Mouse (Mus musculus) embryonic facial prominence, embryonic 10.5 days (tissue): Measurements from ENCODE around the gene Ehbp1l1. TPM values are rescaled to one million over a fixed set of nuclear protein-coding genes. Genes with fewer than 3 reads are reported as not detected.

Source experiments
- DNase-seq: peaks from one replicate; pipeline ENCODE4 v3.0.0-alpha.2; 2017; ENCODE audit warnings: low spot score
- H3K27ac ChIP-seq: fragments of 300-500 bp; sonication (generic); replicated peaks from 2 replicates; pipeline ENCODE4 v1.5.1; 2016; ENCODE audit warnings: mild to moderate bottlenecking
- H3K27me3 ChIP-seq: fragments of 300-500 bp; sonication (generic); replicated peaks from 2 replicates; pipeline ENCODE4 v1.6.1; 2016; ENCODE audit warnings: low read depth, mild to moderate bottlenecking; ENCODE audit not compliant: poor library complexity, severe bottlenecking
- H3K36me3 ChIP-seq: fragments of 300-500 bp; sonication (generic); replicated peaks from 2 replicates; pipeline ENCODE4 v1.6.1; 2016; ENCODE audit warnings: mild to moderate bottlenecking, moderate library complexity
- H3K4me1 ChIP-seq: fragments of 300-500 bp; sonication (generic); 2 replicates; pipeline ENCODE4 v1.6.1; 2016
- H3K4me3 ChIP-seq: fragments of 300-500 bp; sonication (generic); 2 replicates; pipeline ENCODE4 v1.5.1; 2016; ENCODE audit warnings: mild to moderate bottlenecking, moderate library complexity
- H3K9me3 ChIP-seq: fragments of 300-500 bp; sonication (generic); 2 replicates; pipeline ENCODE4 v1.6.1; 2016; ENCODE audit warnings: mild to moderate bottlenecking
- WGBS: fragments of 180-500 bp; shearing (Covaris S2); methylation state at CpG from one replicate; pipeline ENCODE4 v1.1.7; 2016; 5-methylcytosine and 5-hydroxymethylcytosine counted together
- polyA plus RNA-seq: library from polyadenylated mRNA; unstranded; fragments of >200 nt; fragmentation: Nextera tagmentation; extraction: Ambion mirVana; gene quantifications from 2 replicates; pipeline ENCODE4 v1.2.1, GENCODE M21; 2016

Ehbp1l1 gene
- polyA plus RNA-seq, 1 experiment from 2014 or later: 7.9 TPM

DNA sequence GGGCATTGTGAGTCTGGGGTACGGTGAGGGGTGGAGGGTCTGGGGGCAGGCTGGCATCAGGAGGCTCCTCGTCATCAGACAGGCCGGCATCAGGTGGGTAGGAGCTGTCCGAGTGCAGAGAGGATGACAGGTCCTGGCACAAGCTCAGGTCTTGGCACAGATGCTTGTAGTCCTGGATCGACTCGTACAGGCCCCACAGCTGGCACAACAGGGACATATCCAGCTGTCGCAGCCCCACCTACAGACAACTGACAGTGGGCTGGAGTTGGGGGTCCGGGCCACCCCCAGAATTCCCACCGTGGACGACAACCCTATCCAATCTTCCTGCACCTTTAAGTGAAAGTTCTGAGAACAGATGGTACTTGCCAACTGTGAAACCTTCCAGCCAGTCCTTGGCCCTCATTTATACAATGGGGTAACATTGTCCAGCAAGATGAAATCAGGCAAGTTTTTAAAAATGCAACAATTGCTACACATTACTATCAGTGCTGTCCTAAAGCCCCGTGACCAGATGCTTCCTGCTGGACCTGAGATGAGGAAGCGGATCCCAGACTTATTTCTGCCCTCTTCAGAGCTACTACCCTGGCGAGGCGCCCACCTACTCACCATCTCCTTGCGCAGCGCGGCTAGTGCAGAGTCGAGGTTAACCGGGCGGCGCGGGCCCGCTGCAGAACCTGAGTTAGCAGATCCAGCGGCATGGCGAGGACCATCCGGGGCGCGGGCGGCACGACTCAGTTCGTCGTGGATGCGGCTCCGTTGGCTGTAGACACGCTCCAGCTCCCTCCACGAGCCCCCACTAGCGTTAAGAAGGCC, 2.7 kb upstream of the Ehbp1l1 start:
- peaks cover 74% of the 10 kb centered on the region for H3K4me1 ChIP-seq
- peak overlapping the region; percentile 99 for H3K27ac ChIP-seq
- H3K4me3 ChIP-seq: peak overlapping the region; percentile 97
- peaks cover 8% of the 10 kb centered on the region for H3K27me3 ChIP-seq
- no peaks in the 10 kb centered on the region for H3K9me3 ChIP-seq
- WGBS: 11% methylated on average over 37 of the region's 37 CpGs
- H3K36me3 ChIP-seq: peaks cover 39% of the 10 kb centered on the region
- DNase-seq: no peak

GRCm38 (mm10) chr19:5727701-5728100, 1.6 kb upstream of the Ehbp1l1 start:
- 5% methylated on average over 14 of the region's 14 CpGs for WGBS
- Histone ChIP-seq H3K27ac (peak overlapping the region; percentile 31; the same call in 1 of the 2 replicates), H3K4me3 (peak overlapping the region; percentile 97), H3K27me3 (peaks cover 8% of the 10 kb centered on the region), H3K9me3 (no peaks in the 10 kb centered on the region), H3K4me1 (peaks cover 75% of the 10 kb centered on the region), H3K36me3 (peaks cover 50% of the 10 kb centered on the region)
- peak; percentile 90 for DNase-seq

GRCm38 (mm10) chr19:5726961-5727578, 953 bp upstream of the Ehbp1l1 start:
- H3K36me3 ChIP-seq: peaks cover 57% of the 10 kb centered on the region
- H3K4me3 ChIP-seq: peak overlapping the region; percentile 97
- peaks cover 8% of the 10 kb centered on the region for H3K27me3 ChIP-seq
- H3K27ac ChIP-seq: 0 out of 2 replicates have a peak overlapping the region, but pooled peaks have one; percentile 31
- DNase-seq: no peak
- peaks cover 74% of the 10 kb centered on the region for H3K4me1 ChIP-seq
- WGBS: 81% methylated on average over 15 of the region's 15 CpGs
- no peaks in the 10 kb centered on the region for H3K9me3 ChIP-seq

- H3K27ac ChIP-seq: peak overlapping the region; percentile 75; the same call in 1 of the 2 replicates
- H3K9me3 ChIP-seq: no peaks in the 10 kb centered on the region
- H3K4me1 ChIP-seq: peaks cover 58% of the 10 kb centered on the region
Observed at GRCm38 (mm10) chr19:5725029-5725707, 949 bp downstream of the Ehbp1l1 start.

DNA sequence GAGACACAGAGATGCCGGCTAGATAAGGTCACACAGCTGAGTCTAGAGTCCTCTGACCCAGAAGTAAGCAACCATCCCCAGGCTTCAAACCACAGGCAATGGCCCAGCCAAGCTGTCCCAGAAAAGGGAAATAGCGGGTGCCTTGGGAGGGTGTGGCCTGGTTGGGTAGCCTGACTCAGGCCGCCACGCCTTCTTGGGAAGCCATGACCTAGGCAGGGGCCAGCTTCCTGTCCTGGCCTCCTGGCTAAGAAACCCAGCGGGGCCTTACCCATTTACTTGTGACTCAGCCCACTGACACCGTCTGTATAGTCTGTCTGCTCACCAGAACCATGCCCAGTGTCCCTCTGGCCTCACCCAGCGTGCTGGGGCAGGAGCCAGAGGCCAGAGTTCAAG, 1.6 kb downstream of the Ehbp1l1 start:
- peak overlapping the region; percentile 97 for H3K4me3 ChIP-seq

More at GRCm38 (mm10) chr19:5725029-5725707, 949 bp downstream of the Ehbp1l1 start:
- Histone ChIP-seq H3K27me3 (peaks cover 8% of the 10 kb centered on the region), H3K4me3 (peak overlapping the region; percentile 97), H3K36me3 (peaks cover 70% of the 10 kb centered on the region)
- WGBS: 81% methylated on average over 12 of the region's 12 CpGs
- no peak for DNase-seq

GRCm38 (mm10) chr19:5723934-5724548, 2.1 kb downstream of the Ehbp1l1 start:
- peak overlapping the region; percentile 75 for H3K27ac ChIP-seq
- H3K4me3 ChIP-seq: peak overlapping the region; percentile 97; the same call in 1 of the 2 replicates
- H3K9me3 ChIP-seq: no peaks in the 10 kb centered on the region
- DNase-seq: no peak
- 73% methylated on average over 4 of the region's 4 CpGs for WGBS
- peaks cover 8% of the 10 kb centered on the region for H3K27me3 ChIP-seq
- H3K36me3 ChIP-seq: peaks cover 80% of the 10 kb centered on the region
- peaks cover 51% of the 10 kb centered on the region for H3K4me1 ChIP-seq

More for the DNA sequence above, 1.6 kb downstream of the Ehbp1l1 start:
- Histone ChIP-seq H3K27me3 (peaks cover 8% of the 10 kb centered on the region), H3K36me3 (peaks cover 75% of the 10 kb centered on the region), H3K4me1 (peaks cover 52% of the 10 kb centered on the region), H3K27ac (peak overlapping the region; percentile 75; the same call in 1 of the 2 replicates), H3K9me3 (no peaks in the 10 kb centered on the region)
- no peak for DNase-seq
- WGBS: 76% methylated on average over 7 of the region's 7 CpGs

GRCm38 (mm10) chr19:5722848-5723425, 3.2 kb downstream of the Ehbp1l1 start:
- no peak for DNase-seq
- WGBS: 90% methylated on average over 7 of the region's 7 CpGs
- peak overlapping the region; percentile 16; the same call in 1 of the 2 replicates for H3K4me3 ChIP-seq
- H3K36me3 ChIP-seq: peaks cover 91% of the 10 kb centered on the region
- no peak overlapping the region for H3K27ac ChIP-seq
- peaks cover 8% of the 10 kb centered on the region for H3K27me3 ChIP-seq
- peaks cover 42% of the 10 kb centered on the region for H3K4me1 ChIP-seq
- no peaks in the 10 kb centered on the region for H3K9me3 ChIP-seq

DNA sequence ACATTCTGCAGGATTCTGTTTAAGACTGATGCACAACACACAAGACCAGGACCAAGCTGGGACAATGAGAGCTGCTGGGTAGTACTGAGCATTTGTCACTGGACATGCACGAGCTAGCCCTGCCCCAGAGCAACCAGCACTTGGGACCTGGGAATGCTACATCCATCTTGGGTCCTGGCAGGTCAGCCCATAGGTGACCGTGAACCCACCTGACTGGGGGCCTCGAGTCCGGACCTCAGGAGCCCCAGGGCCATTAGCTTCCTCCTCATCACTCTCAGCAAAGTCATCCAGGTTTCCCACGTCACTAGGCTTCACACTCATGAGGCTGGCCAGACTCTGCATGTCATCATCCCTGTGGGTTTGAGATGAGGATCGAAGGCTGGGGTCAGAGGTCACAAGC, 4.9 kb downstream of the Ehbp1l1 start:
- H3K27me3 ChIP-seq: peaks cover 12% of the 10 kb centered on the region
- no peak overlapping the region for H3K27ac ChIP-seq
- H3K4me1 ChIP-seq: peaks cover 38% of the 10 kb centered on the region
- no peak for DNase-seq
- H3K4me3 ChIP-seq: no peak overlapping the region
- H3K36me3 ChIP-seq: peaks cover 95% of the 10 kb centered on the region
- WGBS: 91% methylated on average over 6 of the region's 6 CpGs
- no peaks in the 10 kb centered on the region for H3K9me3 ChIP-seq

DNA sequence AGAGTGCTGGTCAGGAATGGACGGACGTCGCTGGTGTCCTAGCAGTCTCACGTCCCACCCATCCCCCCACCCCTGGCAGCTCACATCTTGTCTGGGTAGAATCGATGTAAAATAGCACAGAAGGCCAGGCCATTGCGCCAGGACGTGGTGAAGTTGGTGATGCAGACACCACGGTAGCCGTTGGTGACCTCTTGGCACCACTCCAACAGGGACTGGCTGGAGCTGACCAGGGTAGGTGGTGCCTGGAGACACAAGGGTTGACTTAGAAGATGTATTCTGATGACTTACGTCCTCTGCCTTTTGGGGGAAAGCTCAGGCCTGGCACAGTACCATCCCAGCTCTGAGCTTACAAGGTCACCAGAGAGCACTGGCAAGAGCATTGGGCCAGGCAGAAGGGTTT, 9.2 kb downstream of the Ehbp1l1 start:
- peaks cover 41% of the 10 kb centered on the region for H3K4me1 ChIP-seq
- H3K27ac ChIP-seq: no peak overlapping the region
- no peak for DNase-seq
- WGBS: 63% methylated on average over 10 of the region's 10 CpGs
- no peaks in the 10 kb centered on the region for H3K9me3 ChIP-seq
- no peak overlapping the region for H3K4me3 ChIP-seq
- peaks cover 81% of the 10 kb centered on the region for H3K36me3 ChIP-seq
- H3K27me3 ChIP-seq: peaks cover 21% of the 10 kb centered on the region

- Histone ChIP-seq H3K4me3 (peak overlapping the region; percentile 40), H3K36me3 (peaks cover 79% of the 10 kb centered on the region), H3K27ac (peak overlapping the region; percentile 49; the same call in 1 of the 2 replicates), H3K9me3 (no peaks in the 10 kb centered on the region), H3K4me1 (peaks cover 41% of the 10 kb centered on the region), H3K27me3 (peaks cover 21% of the 10 kb centered on the region)
- DNase-seq: peak; percentile 59
- 20% methylated on average over 43 of the region's 43 CpGs for WGBS
Observed at GRCm38 (mm10) chr19:5715793-5716688, 10.1 kb downstream of the Ehbp1l1 start.

DNA sequence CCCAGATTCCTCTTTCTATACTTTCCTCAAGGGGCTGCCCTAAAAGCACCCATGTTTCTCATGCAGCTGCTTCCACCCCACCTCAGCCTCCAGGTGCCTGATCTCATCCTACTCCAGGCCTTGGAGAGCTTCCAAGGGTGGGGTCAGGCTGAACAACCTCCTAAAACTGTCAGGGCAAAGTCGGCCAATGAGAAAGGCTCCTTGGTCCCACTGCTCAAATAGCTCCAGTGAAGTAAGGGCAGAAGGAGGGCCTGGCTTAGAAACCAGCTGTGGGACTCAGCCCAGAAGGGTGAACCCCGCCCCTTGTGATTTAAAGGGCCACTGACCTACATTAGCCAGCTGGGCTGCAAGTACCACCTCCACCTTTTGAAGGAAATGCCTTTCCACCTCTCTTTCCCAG, 12.4 kb downstream of the Ehbp1l1 start:
- H3K27me3 ChIP-seq: peaks cover 21% of the 10 kb centered on the region
- H3K4me1 ChIP-seq: peaks cover 41% of the 10 kb centered on the region
- peak; percentile 58 for DNase-seq
- peaks cover 79% of the 10 kb centered on the region for H3K36me3 ChIP-seq
- H3K27ac ChIP-seq: no peak overlapping the region
- 7% methylated on average over 2 of the region's 2 CpGs for WGBS
- no peaks in the 10 kb centered on the region for H3K9me3 ChIP-seq
- no peak overlapping the region; the same call in 1 of the 2 replicates for H3K4me3 ChIP-seq
